Mouse (Mus musculus): ENCODE measurements around the gene Pfdn2. TPM values are rescaled to one million over a fixed set of nuclear protein-coding genes. Genes with fewer than 3 reads are reported as not detected.
A peak's percentile ranks its signal among the peaks of the same experiment; 100 is the strongest.

The Pfdn2 gene
- polyA plus RNA-seq, 1 experiment: 135 TPM

DNA sequence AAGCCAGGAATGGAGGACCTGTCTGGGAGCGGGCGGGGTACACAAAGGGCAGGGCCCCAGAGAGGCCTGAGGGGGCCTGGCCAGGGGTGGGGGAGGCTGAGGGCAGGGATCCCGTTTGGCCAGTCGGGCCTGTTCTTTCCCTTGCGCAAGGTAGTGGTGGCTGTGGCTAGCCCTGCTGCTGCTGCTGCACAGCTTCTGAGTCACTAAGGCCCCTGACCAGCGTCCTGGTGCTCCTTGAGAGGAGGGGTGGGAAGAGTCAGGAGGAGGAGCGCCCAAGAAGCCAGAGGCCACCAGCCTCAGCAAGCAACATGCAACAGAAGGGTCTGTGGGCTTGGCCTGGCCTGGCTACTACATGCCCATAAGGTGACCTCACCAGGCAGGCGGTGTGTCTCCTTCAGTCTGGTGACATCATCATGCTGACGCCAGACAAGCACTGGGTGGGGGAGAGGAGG is 30.2 kb downstream of the Pfdn2 start:
- WGBS: 59% methylated on average over 9 of the region's 9 CpGs
- no peak for DNase-seq
- H3K27me3 ChIP-seq (ENCODE audit: control insufficient read depth, insufficient read depth, low read length): no peaks in the 10 kb centered on the region
- H3K27ac ChIP-seq (ENCODE audit: insufficient read depth, low read length): no peak overlapping the region
- no peak overlapping the region for H3K4me3 ChIP-seq (replicated peaks; ENCODE audit: insufficient read depth, low read depth, low read length)
- peaks cover 9% of the 10 kb centered on the region for H3K4me1 ChIP-seq (ENCODE audit: control insufficient read depth, insufficient read depth, low read length)
- TF ChIP-seq POLR2A (IDR thresholded peaks at IDR 0.05; ENCODE audit: borderline replicate concordance, insufficient read depth, low read length) (no peak), CTCF (IDR thresholded peaks at IDR 0.05; ENCODE audit: borderline replicate concordance, insufficient read depth, low read depth, low read length) (no peak)

DNA sequence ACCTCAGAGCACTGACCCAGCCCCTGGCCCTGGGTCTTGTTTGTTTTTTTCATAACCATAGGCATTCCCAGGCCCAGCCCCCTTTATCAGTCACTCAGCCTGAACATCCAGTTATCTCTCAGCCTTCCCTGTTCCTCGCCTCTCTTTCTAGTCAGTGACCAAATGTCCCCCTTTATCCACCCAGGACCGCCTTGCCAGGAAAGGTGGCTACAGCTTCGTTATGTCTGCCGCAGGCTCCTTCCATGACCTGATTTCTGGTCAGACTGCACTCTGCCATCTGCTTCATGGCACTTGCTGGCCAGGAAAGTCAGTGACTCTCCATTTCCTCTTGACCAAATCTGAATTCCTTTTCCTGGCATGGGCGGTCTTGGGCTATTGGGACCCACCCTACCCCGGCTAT is 32.8 kb downstream of the Pfdn2 start:
- WGBS: 22% methylated on average over 6 of the region's 6 CpGs
- TF ChIP-seq POLR2A (IDR thresholded peaks at IDR 0.05; ENCODE audit: borderline replicate concordance, insufficient read depth, low read length) (no peak), CTCF (IDR thresholded peaks at IDR 0.05; ENCODE audit: borderline replicate concordance, insufficient read depth, low read depth, low read length) (no peak)
- Histone ChIP-seq H3K4me3 (replicated peaks; ENCODE audit: insufficient read depth, low read depth, low read length) (no peak overlapping the region), H3K27ac (ENCODE audit: insufficient read depth, low read length) (peak overlapping the region; percentile 6), H3K27me3 (ENCODE audit: control insufficient read depth, insufficient read depth, low read length) (no peaks in the 10 kb centered on the region), H3K4me1 (ENCODE audit: control insufficient read depth, insufficient read depth, low read length) (peaks cover 9% of the 10 kb centered on the region)
- DNase-seq: peak; percentile 56 to 71

DNA sequence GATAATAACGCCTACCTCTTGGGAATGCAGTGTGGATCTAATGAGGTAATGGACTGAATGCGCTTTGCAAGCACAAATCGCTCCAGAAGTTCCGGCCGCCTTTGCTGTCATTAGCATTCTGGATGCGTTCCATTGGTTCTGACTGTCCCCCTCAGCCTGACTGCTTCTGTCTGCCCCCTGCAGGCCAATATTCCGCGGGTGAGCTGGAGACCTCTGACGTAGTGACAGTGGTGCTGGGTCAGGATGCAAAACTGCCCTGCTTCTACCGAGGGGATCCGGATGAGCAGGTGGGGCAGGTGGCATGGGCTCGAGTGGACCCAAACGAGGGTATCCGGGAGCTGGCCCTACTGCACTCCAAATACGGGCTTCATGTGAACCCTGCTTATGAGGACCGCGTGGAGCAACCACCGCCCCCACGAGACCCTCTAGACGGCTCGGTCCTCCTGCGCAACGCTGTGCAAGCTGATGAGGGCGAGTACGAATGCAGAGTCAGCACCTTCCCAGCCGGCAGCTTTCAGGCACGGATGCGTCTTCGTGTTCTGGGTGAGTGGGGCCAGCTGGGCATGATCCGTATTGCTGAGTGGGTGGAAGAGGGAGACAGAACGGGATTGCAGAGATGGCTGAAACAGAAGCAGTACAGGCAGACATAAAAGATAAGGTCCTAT is 34.6 kb downstream of the Pfdn2 start:
- peak; percentile 85 to 86 for DNase-seq
- 2% methylated on average over 31 of the region's 31 CpGs for whole genome bisulfite sequencing
- TF ChIP-seq POLR2A (IDR thresholded peaks at IDR 0.05; ENCODE audit: borderline replicate concordance, insufficient read depth, low read length) (no peak), CTCF (IDR thresholded peaks at IDR 0.05; ENCODE audit: borderline replicate concordance, insufficient read depth, low read depth, low read length) (peak; percentile 75)
- H3K4me3 ChIP-seq (replicated peaks; ENCODE audit: insufficient read depth, low read depth, low read length): peak overlapping the region; percentile 58
- peak overlapping the region; percentile 17 for H3K27ac ChIP-seq (ENCODE audit: insufficient read depth, low read length)
- H3K4me1 ChIP-seq (ENCODE audit: control insufficient read depth, insufficient read depth, low read length): peaks cover 9% of the 10 kb centered on the region
- H3K27me3 ChIP-seq (ENCODE audit: control insufficient read depth, insufficient read depth, low read length): no peaks in the 10 kb centered on the region

DNA sequence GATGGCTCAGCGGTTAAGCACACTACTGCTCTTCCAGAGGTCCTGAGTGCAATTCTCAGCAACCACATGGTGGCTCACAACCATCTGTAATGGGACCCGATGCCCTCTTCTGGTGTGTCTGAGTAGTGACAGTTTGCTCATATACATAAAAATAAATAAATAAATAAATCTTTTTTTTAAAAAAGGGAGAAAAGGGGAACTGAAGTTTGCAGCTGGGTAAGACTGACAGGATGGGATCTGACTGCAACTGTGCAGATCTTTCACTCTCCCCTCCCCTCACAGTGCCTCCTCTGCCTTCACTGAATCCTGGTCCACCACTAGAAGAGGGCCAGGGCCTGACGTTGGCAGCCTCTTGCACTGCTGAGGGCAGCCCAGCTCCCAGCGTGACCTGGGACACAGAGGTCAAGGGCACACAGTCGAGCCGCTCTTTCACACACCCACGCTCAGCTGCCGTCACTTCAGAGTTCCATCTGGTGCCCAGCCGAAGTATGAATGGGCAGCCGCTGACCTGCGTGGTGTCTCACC is 36.7 kb downstream of the Pfdn2 start:
- peaks cover 9% of the 10 kb centered on the region for H3K4me1 ChIP-seq (ENCODE audit: control insufficient read depth, insufficient read depth, low read length)
- no peak for DNase-seq
- no peaks in the 10 kb centered on the region for H3K27me3 ChIP-seq (ENCODE audit: control insufficient read depth, insufficient read depth, low read length)
- TF ChIP-seq CTCF (IDR thresholded peaks at IDR 0.05; ENCODE audit: borderline replicate concordance, insufficient read depth, low read depth, low read length): no peak
- TF ChIP-seq POLR2A (IDR thresholded peaks at IDR 0.05; ENCODE audit: borderline replicate concordance, insufficient read depth, low read length): no peak
- no peak overlapping the region for H3K27ac ChIP-seq (ENCODE audit: insufficient read depth, low read length)
- no peak overlapping the region for H3K4me3 ChIP-seq (replicated peaks; ENCODE audit: insufficient read depth, low read depth, low read length)
- WGBS: 83% methylated on average over 11 of the region's 11 CpGs

DNA sequence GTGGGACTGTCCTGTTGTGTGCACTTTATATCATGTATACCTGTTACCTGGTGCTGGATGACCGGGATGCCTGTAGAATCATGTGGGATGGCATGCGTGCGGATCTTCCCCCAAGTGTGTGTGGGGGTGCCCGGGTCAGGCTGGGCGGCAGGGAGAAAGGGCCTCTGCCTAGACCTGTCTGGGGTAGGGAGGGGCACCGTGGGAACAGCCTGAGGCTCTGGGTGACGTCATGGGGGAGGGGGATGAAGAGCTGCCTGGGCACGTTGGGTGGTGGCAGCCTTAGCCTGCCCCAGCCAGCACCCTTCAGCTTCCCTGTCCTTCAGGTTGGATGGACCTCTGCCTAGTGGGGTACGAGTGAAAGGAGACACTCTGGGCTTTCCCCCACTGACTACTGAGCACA is 38.9 kb downstream of the Pfdn2 start:
- no peaks in the 10 kb centered on the region for H3K27me3 ChIP-seq (ENCODE audit: control insufficient read depth, insufficient read depth, low read length)
- whole genome bisulfite sequencing: 67% methylated on average over 9 of the region's 9 CpGs
- TF ChIP-seq CTCF (IDR thresholded peaks at IDR 0.05; ENCODE audit: borderline replicate concordance, insufficient read depth, low read depth, low read length) (no peak), POLR2A (IDR thresholded peaks at IDR 0.05; ENCODE audit: borderline replicate concordance, insufficient read depth, low read length) (no peak)
- H3K4me1 ChIP-seq (ENCODE audit: control insufficient read depth, insufficient read depth, low read length): no peaks in the 10 kb centered on the region
- no peak for DNase-seq
- H3K27ac ChIP-seq (ENCODE audit: insufficient read depth, low read length): no peak overlapping the region
- H3K4me3 ChIP-seq (replicated peaks; ENCODE audit: insufficient read depth, low read depth, low read length): no peak overlapping the region

DNA sequence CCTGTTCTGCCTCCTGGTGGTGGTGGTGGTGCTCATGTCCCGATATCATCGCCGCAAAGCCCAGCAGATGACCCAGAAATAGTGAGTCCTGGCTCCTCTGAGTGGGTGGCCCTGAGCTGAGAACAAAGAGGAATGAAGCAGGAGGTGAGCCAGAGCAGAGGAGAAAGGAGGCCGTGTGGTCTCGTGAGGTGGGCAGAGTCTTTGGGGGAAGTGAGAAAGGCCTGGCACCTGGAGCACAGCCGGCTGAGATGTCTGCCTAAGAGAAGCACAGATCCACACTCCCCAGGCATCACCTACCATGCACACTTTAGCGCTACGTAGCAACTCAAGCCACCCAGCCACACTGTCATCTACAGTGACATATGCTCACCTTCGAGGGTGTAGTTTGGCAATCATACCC is 39.7 kb downstream of the Pfdn2 start:
- no peak overlapping the region for H3K27ac ChIP-seq (ENCODE audit: insufficient read depth, low read length)
- WGBS: 40% methylated on average over 9 of the region's 9 CpGs

DNA sequence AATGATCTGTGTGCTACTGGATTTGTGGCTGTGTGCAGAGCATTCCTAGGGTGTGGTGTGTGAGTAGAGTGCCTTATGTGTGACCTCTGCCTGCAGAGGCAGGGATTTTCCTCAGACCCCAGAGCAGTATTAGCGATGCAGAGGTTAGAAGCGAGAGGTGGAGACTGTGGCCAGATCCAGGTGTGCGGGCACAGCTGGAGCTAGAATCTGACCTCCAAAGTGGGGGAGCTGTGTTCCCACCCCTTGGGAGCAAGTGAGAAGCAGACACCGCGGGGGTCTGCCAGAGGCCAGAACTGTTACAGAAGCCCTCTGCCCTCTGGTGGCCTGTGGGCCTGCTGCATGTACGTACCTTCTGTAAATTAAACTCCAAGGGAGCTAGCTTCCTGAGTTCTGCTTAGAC is 41.6 kb downstream of the Pfdn2 start:
- no peaks in the 10 kb centered on the region for H3K27me3 ChIP-seq (ENCODE audit: control insufficient read depth, insufficient read depth, low read length)
- TF ChIP-seq POLR2A (IDR thresholded peaks at IDR 0.05; ENCODE audit: borderline replicate concordance, insufficient read depth, low read length) (no peak), CTCF (IDR thresholded peaks at IDR 0.05; ENCODE audit: borderline replicate concordance, insufficient read depth, low read depth, low read length) (peak; percentile 31; the same call in 1 of the 2 replicates)
- H3K4me3 ChIP-seq (replicated peaks; ENCODE audit: insufficient read depth, low read depth, low read length): no peak overlapping the region
- no peak overlapping the region for H3K27ac ChIP-seq (ENCODE audit: insufficient read depth, low read length)
- DNase-seq: no peak
- no peaks in the 10 kb centered on the region for H3K4me1 ChIP-seq (ENCODE audit: control insufficient read depth, insufficient read depth, low read length)
- WGBS: 35% methylated on average over 6 of the region's 6 CpGs

More for the DNA sequence above, 39.7 kb downstream of the Pfdn2 start:
- Histone ChIP-seq H3K27me3 (ENCODE audit: control insufficient read depth, insufficient read depth, low read length) (no peaks in the 10 kb centered on the region), H3K4me3 (replicated peaks; ENCODE audit: insufficient read depth, low read depth, low read length) (no peak overlapping the region), H3K4me1 (ENCODE audit: control insufficient read depth, insufficient read depth, low read length) (no peaks in the 10 kb centered on the region)
- DNase-seq: no peak
- TF ChIP-seq CTCF (IDR thresholded peaks at IDR 0.05; ENCODE audit: borderline replicate concordance, insufficient read depth, low read depth, low read length) (no peak; the same call in 1 of the 2 replicates), POLR2A (IDR thresholded peaks at IDR 0.05; ENCODE audit: borderline replicate concordance, insufficient read depth, low read length) (no peak)

Measured in cerebellum, adult 2 months (tissue).